Mouse (Mus musculus) stomach, postnatal 0 days (tissue): ENCODE data around the gene Fto. TPM values are rescaled to one million over a fixed set of nuclear protein-coding genes. Genes with fewer than 3 reads are reported as not detected.
A peak's percentile ranks its signal among the peaks of the same experiment; 100 is the strongest.

Source experiments
- ATAC-seq: fragments of 200-750 bp; cut with Nextera tagmentation; 2 replicates; pipeline ENCODE4 v1.8.0; 2017; ENCODE audit not compliant: low FRiP score, low TSS enrichment
- DNase-seq: peaks from one replicate; pipeline ENCODE4 v3.0.0-alpha.2; 2016; ENCODE audit warnings: low spot score
- H3K27ac ChIP-seq: fragments of 300-500 bp; sonication (generic); replicated peaks from 2 replicates; pipeline ENCODE4 v1.5.1; 2014; ENCODE audit warnings: mild to moderate bottlenecking, control low read depth
- H3K27me3 ChIP-seq: fragments of 300-500 bp; sonication (generic); 2 replicates; pipeline ENCODE4 v1.6.1; 2014; ENCODE audit warnings: low read length; ENCODE audit not compliant: control insufficient read depth, insufficient read depth
- H3K36me3 ChIP-seq: fragments of 300-500 bp; sonication (generic); 2 replicates; pipeline ENCODE4 v1.6.1; 2014; ENCODE audit warnings: low read length, mixed read lengths; ENCODE audit not compliant: control insufficient read depth, insufficient read depth
- H3K4me1 ChIP-seq: fragments of 300-500 bp; sonication (generic); replicated peaks from 2 replicates; pipeline ENCODE4 v1.6.1; 2014; ENCODE audit warnings: antibody characterized with exemption; ENCODE audit not compliant: control insufficient read depth, insufficient read depth
- H3K4me2 ChIP-seq: fragments of 300-500 bp; sonication (generic); replicated peaks from 2 replicates; pipeline ENCODE4 v1.6.1; 2014; ENCODE audit warnings: low read depth, mild to moderate bottlenecking, control low read depth, moderate library complexity
- H3K4me3 ChIP-seq: fragments of 300-500 bp; sonication (generic); 2 replicates; pipeline ENCODE4 v1.5.1; 2014; ENCODE audit warnings: low read depth, low read length, control low read depth
- H3K9ac ChIP-seq: fragments of 300-500 bp; sonication (generic); 2 replicates; pipeline ENCODE4 v1.6.1; 2014; ENCODE audit warnings: mild to moderate bottlenecking, low read length, control low read depth, mixed read lengths
- H3K9me3 ChIP-seq: fragments of 300-500 bp; sonication (generic); 2 replicates; pipeline ENCODE4 v1.6.1; 2016; ENCODE audit warnings: low read length; ENCODE audit not compliant: control insufficient read depth
- CTCF ChIP-seq: IDR thresholded peaks from 2 replicates; pipeline ENCODE4 v1.5.1; 2016; ENCODE audit warnings: antibody characterized with exemption, low read depth, mild to moderate bottlenecking, moderate library complexity
- EP300 ChIP-seq: optimal IDR thresholded peaks from 2 replicates; pipeline ENCODE3; 2016; ENCODE audit warnings: antibody characterized with exemption
- WGBS: fragments of 180-500 bp; shearing (Covaris S2); extraction: QIAGEN DNeasy Blood & Tissue Kit; methylation state at CpG from one replicate; pipeline ENCODE4 v1.1.7; 2014; 5-methylcytosine and 5-hydroxymethylcytosine counted together
- polyA plus RNA-seq: library from polyadenylated mRNA; unstranded; fragments of >200 nt; fragmentation: Nextera tagmentation; extraction: Ambion mirVana; gene quantifications from 2 replicates; pipeline ENCODE4 v1.2.1, GENCODE M21; 2015

Fto gene
- polyA plus RNA-seq, 1 experiment from 2014 or later = 25.7 TPM

- H3K36me3 ChIP-seq = no peaks in the 10 kb centered on the region
- H3K9me3 ChIP-seq = no peaks in the 10 kb centered on the region
- no peaks in the 10 kb centered on the region for H3K27me3 ChIP-seq
- H3K4me1 ChIP-seq = 0 out of 2 replicates have a peak, but pooled peaks cover 4% of the 10 kb centered on the region
- H3K9ac ChIP-seq = no peak overlapping the region
- no peak for ATAC-seq
- no peak for DNase-seq
- WGBS = 91% methylated on average over 5 of the region's 5 CpGs
- no peak for TF ChIP-seq EP300
- H3K27ac ChIP-seq = no peak overlapping the region
- no peak overlapping the region for H3K4me2 ChIP-seq
- H3K4me3 ChIP-seq = no peak overlapping the region
Measured at GRCm38 (mm10) chr8:91317567-91318227, 4.4 kb downstream of the Fto start.

GRCm38 (mm10) chr8:91318938-91319729 is 5.8 kb downstream of the Fto start:
- H3K9me3 ChIP-seq = no peaks in the 10 kb centered on the region
- 56% methylated on average over 7 of the region's 7 CpGs for WGBS
- no peak overlapping the region for H3K27ac ChIP-seq
- H3K4me3 ChIP-seq = no peak overlapping the region
- H3K9ac ChIP-seq = no peak overlapping the region
- H3K4me2 ChIP-seq = no peak overlapping the region
- H3K4me1 ChIP-seq = 0 out of 2 replicates have a peak, but pooled peaks cover 4% of the 10 kb centered on the region
- no peak for DNase-seq
- no peaks in the 10 kb centered on the region for H3K27me3 ChIP-seq
- ATAC-seq = no peak
- no peak for TF ChIP-seq CTCF
- no peak for TF ChIP-seq EP300
- no peaks in the 10 kb centered on the region for H3K36me3 ChIP-seq

GRCm38 (mm10) chr8:91323511-91323910 is 10.2 kb downstream of the Fto start:
- no peak overlapping the region for H3K4me3 ChIP-seq
- H3K27me3 ChIP-seq = no peaks in the 10 kb centered on the region
- H3K27ac ChIP-seq = no peak overlapping the region
- TF ChIP-seq EP300 (no peak), CTCF (no peak)
- H3K9ac ChIP-seq = no peak overlapping the region
- ATAC-seq (no peak), DNase-seq (no peak)
- WGBS = 73% methylated on average over 7 of the region's 7 CpGs
- no peaks in the 10 kb centered on the region for H3K4me1 ChIP-seq
- no peaks in the 10 kb centered on the region for H3K9me3 ChIP-seq
- H3K36me3 ChIP-seq = no peaks in the 10 kb centered on the region; the same call in 1 of the 2 replicates
- H3K4me2 ChIP-seq = no peak overlapping the region

GRCm38 (mm10) chr8:91324271-91324670 is 10.9 kb downstream of the Fto start:
- H3K9me3 ChIP-seq = no peaks in the 10 kb centered on the region
- no peaks in the 10 kb centered on the region for H3K4me1 ChIP-seq
- H3K4me2 ChIP-seq = no peak overlapping the region
- H3K4me3 ChIP-seq = no peak overlapping the region
- ATAC-seq (no peak), DNase-seq (no peak)
- no peak overlapping the region for H3K27ac ChIP-seq
- WGBS = 68% methylated on average over 9 of the region's 9 CpGs
- no peak overlapping the region for H3K9ac ChIP-seq
- H3K36me3 ChIP-seq = no peaks in the 10 kb centered on the region; the same call in 1 of the 2 replicates
- no peak for TF ChIP-seq EP300
- TF ChIP-seq CTCF = peak; percentile 45
- no peaks in the 10 kb centered on the region for H3K27me3 ChIP-seq

GRCm38 (mm10) chr8:91324916-91325315 is 11.6 kb downstream of the Fto start:
- Histone ChIP-seq H3K4me3 (no peak overlapping the region), H3K4me1 (no peaks in the 10 kb centered on the region), H3K27me3 (no peaks in the 10 kb centered on the region), H3K9ac (no peak overlapping the region), H3K36me3 (no peaks in the 10 kb centered on the region; the same call in 1 of the 2 replicates), H3K9me3 (no peaks in the 10 kb centered on the region), H3K4me2 (no peak overlapping the region), H3K27ac (no peak overlapping the region)
- ATAC-seq (no peak), DNase-seq (no peak)
- 92% methylated on average over 4 of the region's 4 CpGs for WGBS
- no peak for TF ChIP-seq CTCF

- Histone ChIP-seq H3K27ac (no peak overlapping the region), H3K4me3 (no peak overlapping the region), H3K27me3 (no peaks in the 10 kb centered on the region), H3K36me3 (no peaks in the 10 kb centered on the region; the same call in 1 of the 2 replicates), H3K9ac (no peak overlapping the region), H3K4me1 (no peaks in the 10 kb centered on the region; the same call in 1 of the 2 replicates), H3K4me2 (no peak overlapping the region), H3K9me3 (no peaks in the 10 kb centered on the region)
- DNase-seq (no peak), ATAC-seq (no peak)
- no peak for TF ChIP-seq CTCF
- WGBS = 60% methylated on average over 3 of the region's 3 CpGs
Measured at GRCm38 (mm10) chr8:91326018-91326417, 12.7 kb downstream of the Fto start.
